Mouse (Mus musculus): ENCODE measurements at regions not wholly inside any gene's neighbourhood (a gene's known extent, or its start where the extent isn't known, plus 50 kb on each side); places are given as distances from the start of the nearest gene placed in this dataset.

DNA sequence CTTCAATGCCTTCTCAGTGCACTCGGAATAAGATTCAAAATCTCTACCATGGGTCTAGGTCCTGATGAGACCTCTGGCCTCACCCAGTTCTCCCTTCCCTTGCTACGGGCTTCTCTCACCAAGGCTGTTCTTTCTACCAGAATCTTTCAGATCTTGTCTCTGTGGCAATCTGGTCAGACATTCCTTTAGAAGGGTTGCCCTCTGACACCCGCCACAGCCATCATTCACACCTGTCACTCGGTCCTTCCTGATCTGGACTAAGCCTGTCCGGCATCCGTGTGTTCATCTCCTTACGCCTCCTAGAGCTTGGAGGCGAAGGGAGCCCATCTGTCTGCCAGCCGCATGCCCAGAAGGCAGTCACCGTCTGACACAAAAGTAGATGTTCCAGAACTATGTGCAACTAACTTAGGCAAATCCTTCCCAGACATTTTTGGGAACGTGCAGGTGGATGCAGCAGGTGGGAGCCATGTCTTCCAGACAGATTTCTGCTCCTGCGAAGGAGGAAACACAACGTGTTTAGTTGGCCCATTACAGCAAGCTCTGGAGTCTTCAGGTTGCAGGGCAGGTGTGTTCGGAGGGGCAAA is 77.7 kb downstream of the Fam76b start:
- no peak for DNase-seq (ENCODE audit: low spot score)

DNA sequence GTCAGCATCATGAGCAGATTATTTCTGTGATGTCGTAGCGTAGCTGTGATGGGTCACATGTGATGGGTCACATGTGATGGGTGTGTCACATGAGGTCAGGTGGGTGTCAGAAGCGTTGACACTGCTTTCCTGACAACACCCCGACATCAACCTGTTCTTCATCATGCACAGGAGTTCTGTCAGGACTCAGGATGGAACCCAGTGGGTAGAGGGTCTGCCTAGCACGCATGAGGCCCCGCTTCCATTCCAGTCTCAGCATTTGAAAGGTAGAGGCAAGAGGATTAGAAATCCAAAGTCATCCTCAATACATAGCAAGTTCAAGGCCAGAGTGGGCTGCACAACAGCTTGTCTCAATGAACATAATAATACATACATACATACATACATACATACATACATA is 79.2 kb downstream of the Fam76b start:
- no peak for DNase-seq (ENCODE audit: low spot score)

- DNase-seq (ENCODE audit: low spot score) = no peak
These were observed 82.1 kb downstream of the Fam76b start for GRCm38 (mm10) chr9:13909604-13910003.

DNA sequence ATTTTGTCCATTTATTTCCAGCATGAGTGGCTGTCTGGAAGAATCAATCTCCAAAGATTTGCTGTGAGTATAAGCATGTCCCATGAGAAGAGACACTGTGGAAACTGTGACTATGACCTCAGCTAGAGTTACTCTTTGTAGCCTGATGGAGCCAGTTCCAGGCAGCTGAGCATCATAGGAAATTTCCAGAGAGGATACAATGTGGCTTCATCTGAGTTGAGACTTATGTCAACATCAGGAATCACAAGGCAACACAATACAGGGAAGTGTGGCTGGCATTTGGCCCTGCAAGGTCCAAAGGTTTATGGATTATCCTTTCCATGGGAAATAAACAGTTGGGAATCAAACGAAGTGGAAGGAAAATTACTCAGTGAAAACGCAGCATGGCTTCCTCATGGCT is 82.6 kb downstream of the Fam76b start:
- no peak for DNase-seq (ENCODE audit: low spot score)

DNA sequence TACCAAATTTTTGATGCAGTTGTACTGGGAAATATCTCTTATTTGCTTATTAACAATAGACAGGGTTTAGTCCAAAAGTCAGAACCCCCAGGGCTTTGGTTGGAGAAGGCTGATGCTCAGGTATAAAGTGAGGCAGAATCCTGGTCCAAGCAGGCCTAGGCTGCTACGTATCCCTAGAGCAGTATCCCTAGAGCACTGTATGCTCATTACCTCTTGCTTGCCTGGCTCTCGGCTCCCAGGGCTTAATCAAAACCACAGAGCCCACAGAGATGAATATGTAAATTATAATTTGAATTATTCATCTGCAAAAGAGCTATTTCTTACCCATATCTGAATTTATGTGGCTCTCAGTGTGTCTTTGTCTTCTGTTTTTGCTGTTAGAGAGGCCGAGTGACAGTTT is 85.9 kb downstream of the Fam76b start:
- DNase-seq (ENCODE audit: low spot score) = no peak

- DNase-seq (ENCODE audit: low spot score) = no peak
These were observed 86.6 kb downstream of the Fam76b start for GRCm38 (mm10) chr9:13914131-13914530.

DNA sequence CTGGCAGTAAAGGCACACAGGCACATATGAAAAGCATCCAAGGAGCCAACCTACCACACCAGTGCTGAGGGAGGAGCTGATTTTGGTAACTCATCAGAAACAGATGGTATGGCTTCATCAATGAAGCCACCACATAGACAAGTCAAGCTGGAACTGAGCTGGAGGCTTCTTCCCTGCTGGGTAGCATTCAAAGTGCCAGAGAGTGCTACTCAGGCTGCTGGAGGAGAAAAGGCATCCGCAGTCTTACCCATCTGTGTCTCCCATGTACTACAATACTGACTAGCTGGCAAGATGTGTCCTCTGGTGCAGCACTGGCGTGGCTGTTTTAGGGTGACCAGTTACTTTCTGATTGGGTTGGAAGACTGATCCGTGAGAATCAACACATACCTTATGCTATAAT is 87.3 kb downstream of the Fam76b start:
- DNase-seq (ENCODE audit: low spot score) = no peak

GRCm38 (mm10) chr9:13916837-13917236 is 89.3 kb downstream of the Fam76b start:
- no peak for DNase-seq (ENCODE audit: low spot score)

DNA sequence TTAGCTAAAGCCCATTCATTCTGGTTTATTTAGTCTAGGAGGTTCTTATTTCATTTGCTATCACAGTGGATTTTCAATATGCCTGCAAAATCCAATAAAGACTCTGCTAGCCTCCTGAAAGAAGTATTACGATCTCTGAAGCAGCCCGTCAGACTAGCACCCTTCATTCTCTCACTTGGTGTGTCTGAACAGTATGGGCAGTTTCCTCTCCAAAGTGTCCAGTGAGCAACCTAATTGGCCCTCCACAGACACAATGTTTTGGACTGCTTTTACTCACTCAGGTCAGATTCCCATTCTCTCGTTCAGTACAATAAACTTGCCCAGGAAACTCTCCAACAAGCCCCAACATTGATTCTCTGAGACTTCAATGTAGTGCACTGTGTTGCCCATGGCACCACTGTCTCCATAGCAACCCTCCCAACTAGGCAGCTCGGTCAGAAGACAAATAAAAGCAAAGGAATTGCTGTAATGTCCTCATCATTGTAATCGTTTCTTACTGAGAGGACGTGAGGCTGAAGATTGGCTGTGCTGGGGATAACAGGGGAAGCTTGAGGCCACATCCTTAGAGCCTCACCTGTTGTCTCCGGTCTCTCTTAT is 91.2 kb downstream of the Fam76b start:
- no peak for DNase-seq (ENCODE audit: low spot score)

- no peak for DNase-seq (ENCODE audit: low spot score)
These were observed 92.4 kb downstream of the Fam76b start for GRCm38 (mm10) chr9:13919739-13920410.

GRCm38 (mm10) chr9:13920623-13921022 is 93.1 kb downstream of the Fam76b start:
- DNase-seq (ENCODE audit: low spot score) = no peak

- no peak for DNase-seq (ENCODE audit: low spot score)
These were observed 104.5 kb downstream of the Fam76b start for GRCm38 (mm10) chr9:13932001-13932508.

DNA sequence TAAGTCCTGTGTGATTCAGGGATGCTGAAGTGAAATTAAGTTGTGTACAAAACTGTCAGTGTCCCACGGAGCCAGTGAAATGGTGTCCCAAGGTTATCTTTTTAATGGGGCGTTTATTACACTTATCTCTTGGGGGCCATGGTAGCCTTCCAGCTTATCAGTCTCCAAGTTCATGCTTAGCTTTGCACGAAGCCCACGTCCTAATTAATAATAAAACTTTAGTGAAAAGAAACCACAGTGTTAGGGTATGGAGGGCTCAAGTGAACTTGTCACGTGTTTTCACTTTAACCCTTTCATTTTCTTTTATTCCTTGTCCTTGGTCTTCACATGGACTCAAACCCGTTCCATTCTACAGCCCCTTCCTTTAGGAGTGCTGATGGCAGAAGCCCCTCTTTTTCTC is 105.9 kb downstream of the Fam76b start:
- no peak for DNase-seq (ENCODE audit: low spot score)

- no peak for DNase-seq (ENCODE audit: low spot score)
These were observed 109.8 kb downstream of the Fam76b start for GRCm38 (mm10) chr9:13937301-13937700.

DNA sequence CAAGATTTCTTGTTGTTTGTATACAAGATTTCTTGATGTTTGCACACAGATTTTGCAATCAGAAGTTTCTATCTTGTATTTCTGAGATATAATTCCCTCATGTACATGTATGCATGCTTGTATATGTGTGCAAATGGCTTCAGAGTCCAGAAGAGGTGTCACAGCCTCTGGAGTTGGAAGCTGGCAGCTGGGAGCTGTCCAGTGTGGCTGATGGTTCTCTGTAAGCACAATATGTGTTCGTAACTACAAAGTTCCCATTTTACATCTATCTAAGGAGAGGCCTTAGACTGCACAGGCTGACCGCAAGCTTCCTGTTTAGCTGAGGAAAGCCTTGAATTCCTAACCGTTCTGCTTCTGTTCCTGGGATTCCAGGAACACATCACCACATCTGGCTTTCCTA is 119.0 kb downstream of the Fam76b start:
- no peak for DNase-seq (ENCODE audit: low spot score)

GRCm38 (mm10) chr9:13952157-13952556 is 124.6 kb downstream of the Fam76b start:
- DNase-seq (ENCODE audit: low spot score) = no peak

DNA sequence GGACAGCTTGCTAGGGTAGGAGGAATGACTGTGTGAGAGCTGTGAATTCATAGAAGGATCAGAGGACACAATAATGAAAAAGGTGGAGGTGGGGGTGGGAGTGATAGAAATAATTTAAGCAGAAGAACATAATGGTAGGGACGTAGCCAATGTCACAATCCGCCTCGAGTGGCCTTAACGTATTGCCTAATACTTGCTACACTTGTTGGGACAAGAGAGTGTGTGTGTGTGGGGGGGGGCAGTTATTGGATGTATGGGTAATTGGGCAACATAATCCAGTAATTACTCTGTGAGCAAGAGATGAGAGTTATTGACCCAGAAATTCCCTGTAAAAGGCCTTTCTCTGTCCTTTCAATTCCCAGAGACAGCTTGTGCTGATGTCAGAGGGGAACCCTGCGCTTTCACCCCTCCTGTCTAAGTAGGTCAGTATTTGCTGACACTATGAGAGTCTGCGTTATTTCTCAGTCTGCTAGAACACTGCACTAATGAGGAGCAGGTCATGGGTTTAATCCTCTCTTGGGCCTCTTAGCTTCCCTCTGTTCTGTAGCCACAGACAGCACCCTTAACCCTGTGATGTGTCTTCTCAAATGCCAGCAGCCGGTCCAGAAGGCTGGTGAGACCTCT is 135.7 kb downstream of the Fam76b start:
- DNase-seq (ENCODE audit: low spot score) = no peak

DNA sequence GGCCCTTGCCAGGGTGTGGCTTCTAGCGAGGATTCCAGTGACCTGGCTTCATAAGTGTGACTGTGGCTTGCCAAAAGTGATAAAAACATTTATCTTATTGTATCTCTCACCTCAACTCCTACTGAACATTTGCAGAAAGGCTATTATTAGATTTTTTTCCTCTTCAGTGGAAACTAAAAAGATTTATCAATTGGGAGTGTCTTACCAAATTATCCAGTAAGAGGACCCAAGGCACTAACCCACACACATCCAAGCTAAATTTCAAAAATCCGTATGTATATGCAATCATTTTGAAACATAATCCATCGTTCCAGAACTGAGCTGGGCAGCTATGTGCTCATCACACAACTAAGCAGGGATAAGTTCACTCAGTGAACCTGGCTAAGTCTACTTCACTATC is 136.3 kb downstream of the Fam76b start:
- no peak for DNase-seq (ENCODE audit: low spot score)

DNA sequence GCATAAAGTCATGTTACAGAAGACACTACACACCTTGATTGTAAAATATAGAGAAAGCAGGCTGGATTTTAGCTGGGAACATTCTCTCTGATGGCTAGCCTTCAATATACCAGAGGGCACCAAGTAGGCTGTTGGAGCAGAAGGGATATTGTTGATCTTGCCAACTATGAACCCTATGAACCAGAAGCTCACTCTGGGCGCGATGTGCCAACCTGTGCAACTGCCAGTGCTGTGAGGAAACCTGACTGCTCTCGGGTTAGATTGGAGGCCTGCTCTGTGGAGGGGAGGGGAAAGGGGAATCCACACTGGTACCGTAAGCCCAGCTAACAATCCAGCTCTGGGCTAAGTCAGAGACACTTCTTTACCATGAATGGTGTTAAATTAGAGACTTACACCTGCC is 136.7 kb downstream of the Fam76b start:
- no peak for DNase-seq (ENCODE audit: low spot score)

GRCm38 (mm10) chr9:13966212-13966611 is 138.7 kb downstream of the Fam76b start:
- no peak for DNase-seq (ENCODE audit: low spot score)

- no peak for DNase-seq (ENCODE audit: low spot score)
These were observed 141.7 kb downstream of the Fam76b start for GRCm38 (mm10) chr9:13969262-13969661.

DNA sequence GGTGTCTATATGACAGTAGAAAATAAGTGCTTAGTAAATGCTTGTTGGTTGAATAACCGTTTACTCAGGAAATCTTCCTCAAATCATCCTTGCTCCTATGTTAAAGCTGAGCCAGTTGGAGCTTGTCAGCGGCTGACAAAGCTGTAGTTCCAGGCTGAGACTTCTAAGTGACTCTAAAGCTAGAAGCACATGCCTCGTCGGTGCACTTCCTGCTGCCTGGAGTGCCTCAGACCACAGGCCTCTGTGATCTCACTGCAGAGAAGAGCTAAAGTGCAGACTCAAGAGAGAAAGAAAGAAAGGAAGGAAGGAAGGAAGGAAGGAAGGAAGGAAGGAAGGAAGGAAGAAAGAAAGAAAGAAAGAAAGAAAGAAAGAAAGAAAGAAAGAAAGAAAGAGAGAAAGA is 146.1 kb downstream of the Fam76b start:
- DNase-seq (ENCODE audit: low spot score) = no peak

Data from thymus, postnatal 0 days (tissue).